Mouse (Mus musculus): ENCODE results near the gene Kmt5c.

GRCm38 (mm10) chr7:4782759-4783158, 42.8 kb downstream of the Kmt5c start, which contains the start of the genes Il11 and Tmem190:
- no peak for TF ChIP-seq CTCF (IDR thresholded peaks at IDR 0.05; ENCODE audit: borderline replicate concordance, extremely low read depth, insufficient read depth, insufficient read length)
- TF ChIP-seq POLR2A (IDR thresholded peaks at IDR 0.05; ENCODE audit: borderline replicate concordance, extremely low read depth, insufficient read depth, insufficient read length, poor library complexity, severe bottlenecking) = no peak
